Mouse (Mus musculus): ENCODE data around the gene Hnrnpd.

Hnrnpd gene

GRCm38 (mm10) chr5:99978699-99979442 is at the start of gene Hnrnpd, which contains the start of gene 4930524J08Rik:
TSS of gene Hnrnpd (minus strand) at chr5:99978938.
TSS of gene 4930524J08Rik (plus strand) at chr5:99979061.
- peak; percentile 94 for DNase-seq

- DNase-seq: no peak
These were observed 46.1 kb upstream of the Hnrnpd start for GRCm38 (mm10) chr5:100024868-100025267.

GRCm38 (mm10) chr5:100024403-100024802 is 45.7 kb upstream of the Hnrnpd start:
- DNase-seq: no peak

- no peak for DNase-seq
These were observed 41.4 kb upstream of the Hnrnpd start for GRCm38 (mm10) chr5:100020089-100020488.

GRCm38 (mm10) chr5:100012599-100012998 is 33.9 kb upstream of the Hnrnpd start:
- DNase-seq: no peak

GRCm38 (mm10) chr5:100008485-100008884 is 29.7 kb upstream of the Hnrnpd start:
- no peak for DNase-seq

GRCm38 (mm10) chr5:100007040-100007375 is 28.3 kb upstream of the Hnrnpd start:
- DNase-seq: no peak

- DNase-seq: no peak
These were observed 27.7 kb upstream of the Hnrnpd start for GRCm38 (mm10) chr5:100006324-100007039.

GRCm38 (mm10) chr5:100005896-100006295 is 27.2 kb upstream of the Hnrnpd start:
- DNase-seq: no peak

GRCm38 (mm10) chr5:100005431-100005830 is 26.7 kb upstream of the Hnrnpd start:
- no peak for DNase-seq

- DNase-seq: no peak
These were observed 25.2 kb upstream of the Hnrnpd start for GRCm38 (mm10) chr5:100003895-100004294.

- DNase-seq: no peak
These were observed 21.8 kb upstream of the Hnrnpd start for GRCm38 (mm10) chr5:100000500-100000899.

- DNase-seq: no peak
These were observed 21.3 kb upstream of the Hnrnpd start for GRCm38 (mm10) chr5:100000048-100000447.

GRCm38 (mm10) chr5:99994680-99995079 is 15.9 kb upstream of the Hnrnpd start:
- no peak for DNase-seq

GRCm38 (mm10) chr5:99994166-99994565 is 15.4 kb upstream of the Hnrnpd start:
- peak; percentile 20 for DNase-seq

- DNase-seq: no peak
These were observed 4.8 kb upstream of the Hnrnpd start for GRCm38 (mm10) chr5:99983452-99984061.

GRCm38 (mm10) chr5:99977516-99978301 is 1.0 kb downstream of the Hnrnpd start:
- DNase-seq: peak; percentile 87

GRCm38 (mm10) chr5:99976334-99976955 is 2.3 kb downstream of the Hnrnpd start:
- no peak for DNase-seq

GRCm38 (mm10) chr5:99975776-99976175 is 3.0 kb downstream of the Hnrnpd start:
- no peak for DNase-seq

- DNase-seq: no peak
These were observed 3.7 kb downstream of the Hnrnpd start for GRCm38 (mm10) chr5:99975061-99975460.

- DNase-seq: no peak
These were observed 4.8 kb downstream of the Hnrnpd start for GRCm38 (mm10) chr5:99973941-99974340.

- no peak for DNase-seq
These were observed 18.8 kb downstream of the Hnrnpd start for GRCm38 (mm10) chr5:99959960-99960359.
